Mouse (Mus musculus) layer of hippocampus, postnatal 36 days (tissue): Measurements from ENCODE around the gene Ano4. TPM values are rescaled to one million over a fixed set of nuclear protein-coding genes. Genes with fewer than 3 reads are reported as not detected.

ENCODE experiments used
- DNase-seq, 2 experiments: peaks; one replicate each; pipeline ENCODE4 v3.0.0; 2022
- total RNA-seq, 2 experiments: library from RNA; stranded (reverse); gene quantifications; 2 replicates each; pipeline ENCODE4 v1.2.3; 2021

Gene Ano4
- total RNA-seq = 10 to 100 TPM; 18.6 to 19.4 TPM

- DNase-seq = peak; percentile 33 to 34
Measured at GRCm38 (mm10) chr10:89344491-89345195, at the start of gene Ano4. Ano4 (minus strand) TSS chr10:89344762.

GRCm38 (mm10) chr10:89392687-89393086 is 48.1 kb upstream of the Ano4 start:
- DNase-seq = no peak

- no peak for DNase-seq
Measured at GRCm38 (mm10) chr10:89391571-89392163, 47.1 kb upstream of the Ano4 start.

DNA sequence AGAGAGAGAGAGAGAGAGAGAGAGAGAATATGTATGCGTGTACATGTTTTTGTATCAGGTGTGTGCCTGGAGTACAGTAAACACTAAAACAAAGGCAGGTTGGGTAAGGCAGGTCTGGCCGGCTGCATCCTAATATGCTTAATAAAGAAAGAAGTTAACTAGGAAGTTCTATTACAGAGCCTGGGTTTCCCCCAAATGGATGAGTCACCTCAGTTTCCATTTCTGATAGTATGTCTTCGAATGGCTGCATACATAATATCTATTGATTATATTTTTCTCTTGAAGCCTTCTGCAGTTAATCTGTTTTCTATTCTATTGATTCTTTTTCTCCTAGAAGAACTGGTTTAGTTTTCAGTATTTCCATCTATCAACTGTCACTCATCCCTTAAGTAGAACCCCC is 41.9 kb upstream of the Ano4 start:
- no peak for DNase-seq

DNA sequence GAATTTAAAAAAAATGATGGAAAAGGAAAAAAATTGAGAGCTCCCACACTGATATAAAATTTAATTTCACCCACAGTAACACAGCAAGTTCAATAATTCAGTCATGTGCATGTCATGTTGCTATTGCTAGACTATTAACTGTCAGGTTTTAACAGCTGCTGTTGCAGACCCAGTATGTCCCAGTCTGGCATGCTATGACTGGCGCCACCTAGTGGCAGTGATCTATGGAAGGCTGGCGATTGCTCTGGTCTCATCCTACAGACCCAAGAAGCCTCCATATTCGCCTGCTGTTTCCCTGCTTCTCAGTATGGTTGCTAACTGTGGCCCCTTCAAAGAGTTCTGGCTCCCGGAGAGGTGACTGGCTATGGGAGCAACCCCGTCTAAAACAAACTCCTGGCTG is 38.9 kb upstream of the Ano4 start:
- peak; percentile 50 to 71 for DNase-seq

- DNase-seq = no peak
Measured at GRCm38 (mm10) chr10:89377750-89378149, 33.2 kb upstream of the Ano4 start.

GRCm38 (mm10) chr10:89370051-89370450 is 25.5 kb upstream of the Ano4 start:
- DNase-seq = no peak

DNA sequence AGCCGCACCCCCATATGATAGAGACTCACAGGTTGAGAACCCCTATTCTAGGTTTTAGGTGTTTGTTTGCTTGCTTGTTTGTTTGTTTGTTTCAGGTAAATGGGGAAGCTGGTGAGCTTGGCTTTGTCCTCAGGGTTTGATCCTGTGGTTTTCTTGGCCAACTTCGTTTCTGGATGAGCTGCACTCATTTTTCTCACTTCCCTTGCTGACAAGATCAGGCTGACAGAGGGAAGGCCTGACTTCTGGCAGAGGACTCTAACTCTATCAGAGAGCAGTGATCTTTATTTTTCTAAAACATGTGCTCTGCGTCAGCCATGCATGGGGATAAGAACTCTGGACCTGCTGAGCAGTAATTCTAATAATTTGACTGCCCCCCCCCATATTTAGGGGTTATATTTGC is 14.4 kb upstream of the Ano4 start:
- DNase-seq = no peak

GRCm38 (mm10) chr10:89354639-89355038 is 10.1 kb upstream of the Ano4 start:
- DNase-seq = no peak

DNA sequence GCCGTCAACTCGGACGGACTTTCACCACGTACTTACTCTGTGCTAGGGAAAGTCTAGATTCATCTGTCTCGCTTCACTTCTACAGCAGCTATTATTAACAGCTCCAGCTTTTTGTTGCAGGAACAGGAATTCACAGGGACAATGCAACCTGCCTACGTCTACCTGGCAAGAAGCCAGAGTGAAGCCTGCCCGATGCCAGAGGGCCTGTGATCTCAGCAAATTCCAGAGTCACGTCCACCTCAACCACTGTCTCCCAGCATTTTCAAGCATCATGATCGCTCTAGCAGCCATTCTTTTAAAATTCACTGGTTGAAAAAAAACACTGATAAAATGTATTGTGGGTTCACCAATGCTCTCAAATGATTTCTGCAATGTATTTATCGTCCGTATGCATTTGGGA is 6.9 kb upstream of the Ano4 start:
- no peak for DNase-seq

DNA sequence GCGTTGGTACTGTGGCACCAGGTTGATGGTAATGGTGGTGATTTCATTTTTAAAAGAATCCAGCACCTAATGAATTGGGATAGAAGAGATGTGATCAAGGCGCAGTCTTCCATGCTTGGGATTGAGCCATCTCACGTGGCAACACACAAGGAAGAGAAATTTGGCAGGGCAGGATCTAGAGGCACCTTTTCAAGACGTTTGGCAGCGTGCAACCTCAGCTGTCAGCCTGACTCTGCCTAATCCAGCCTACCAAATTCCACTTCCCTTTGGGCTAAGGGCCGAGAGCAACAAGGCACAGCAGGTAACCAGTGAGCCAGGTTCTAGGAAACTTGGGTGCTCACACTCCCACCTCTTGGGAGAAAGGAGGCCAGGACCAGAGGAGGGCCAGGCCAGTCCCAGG is 1.0 kb upstream of the Ano4 start:
- DNase-seq = no peak

GRCm38 (mm10) chr10:89345196-89345533 is 603 bp upstream of the Ano4 start:
- no peak for DNase-seq

GRCm38 (mm10) chr10:89344132-89344490 is 451 bp downstream of the Ano4 start:
- DNase-seq = no peak

GRCm38 (mm10) chr10:89343716-89344115 is 846 bp downstream of the Ano4 start:
- DNase-seq = no peak

GRCm38 (mm10) chr10:89330261-89330660 is 14.3 kb downstream of the Ano4 start:
- no peak for DNase-seq

DNA sequence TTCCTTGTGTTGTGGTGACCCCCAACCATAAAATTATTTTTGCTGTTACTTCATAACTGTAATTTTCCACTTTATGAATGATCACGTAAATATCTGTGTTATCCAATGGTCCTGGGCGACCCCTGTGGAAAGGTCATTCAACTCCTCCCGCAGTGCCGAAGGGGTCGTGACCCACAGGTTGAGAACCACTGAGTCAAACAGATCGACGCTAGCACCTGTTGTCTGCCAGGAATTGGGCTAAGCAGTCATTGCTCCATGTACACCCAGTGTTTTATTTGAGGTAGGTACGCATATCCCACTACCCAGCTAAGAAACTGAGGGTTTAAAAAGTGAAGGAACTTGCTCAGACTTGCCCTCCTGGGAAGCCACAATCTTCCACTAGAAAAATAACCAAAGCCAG is 14.8 kb downstream of the Ano4 start:
- DNase-seq = no peak

DNA sequence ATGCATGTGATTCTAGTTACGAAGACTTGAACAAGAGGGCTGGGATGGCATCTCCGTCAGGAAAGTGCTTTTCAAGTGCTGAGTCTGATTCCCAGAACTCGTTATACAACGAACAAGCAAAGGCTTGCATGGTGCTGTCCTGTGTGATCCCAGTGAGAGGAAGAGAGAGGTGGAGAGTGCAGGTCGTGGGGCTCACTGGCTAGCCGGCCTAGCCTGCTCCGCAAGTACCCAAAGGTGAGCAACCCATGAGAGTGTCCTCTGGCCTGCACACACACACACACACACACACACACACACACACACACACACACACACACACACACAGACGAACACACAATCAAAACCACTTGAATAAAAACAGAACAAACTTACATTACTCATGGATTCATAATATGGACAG is 15.7 kb downstream of the Ano4 start:
- no peak for DNase-seq

GRCm38 (mm10) chr10:89327004-89327511 is 17.5 kb downstream of the Ano4 start:
- peak; percentile 67 for DNase-seq

GRCm38 (mm10) chr10:89326383-89326782 is 18.2 kb downstream of the Ano4 start:
- no peak for DNase-seq

GRCm38 (mm10) chr10:89307566-89307965 is 37.0 kb downstream of the Ano4 start:
- DNase-seq = no peak

GRCm38 (mm10) chr10:89300346-89300745 is 44.2 kb downstream of the Ano4 start:
- no peak for DNase-seq

GRCm38 (mm10) chr10:89292784-89293183 is 51.8 kb downstream of the Ano4 start:
- no peak for DNase-seq

DNA sequence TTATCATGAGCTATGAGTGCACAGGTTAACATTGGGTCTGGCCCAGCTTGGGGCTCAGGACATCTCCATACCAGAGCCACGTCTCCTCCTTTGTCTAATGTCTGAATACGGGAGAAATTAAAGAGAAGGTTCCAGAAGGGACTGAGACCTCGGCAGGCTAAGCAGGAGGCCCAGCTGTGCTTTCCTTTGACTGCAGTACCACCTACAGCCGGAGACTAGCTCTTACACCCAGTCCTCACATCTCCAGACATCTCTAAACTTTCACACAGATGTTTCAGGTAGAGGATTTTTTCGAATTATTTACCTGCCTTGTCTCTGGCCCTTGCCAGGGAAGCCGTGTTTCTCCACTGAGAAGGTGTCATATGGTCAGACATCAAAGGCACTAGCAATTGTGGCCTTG is 53.9 kb downstream of the Ano4 start:
- DNase-seq = no peak

- no peak for DNase-seq
Measured at GRCm38 (mm10) chr10:89289290-89289689, 55.3 kb downstream of the Ano4 start.

- no peak for DNase-seq
Measured at GRCm38 (mm10) chr10:89280402-89280801, 64.2 kb downstream of the Ano4 start.
